Mouse (Mus musculus) cerebellum, adult 11 months (tissue): ENCODE measurements at regions not wholly inside any gene's neighbourhood (a gene's known extent, or its start where the extent isn't known, plus 50 kb on each side); places are given as distances from the start of the nearest gene placed in this dataset.

ENCODE experiments used
- DNase-seq: peaks from one replicate; pipeline ENCODE4 v3.0.0; 2022

- no peak for DNase-seq
These were observed 200.7 kb downstream of the Pla2g4a start for GRCm38 (mm10) chr1:149760440-149760839.

GRCm38 (mm10) chr1:149758783-149759132, 202.3 kb downstream of the Pla2g4a start:
- no peak for DNase-seq

GRCm38 (mm10) chr1:149758092-149758782, 202.9 kb downstream of the Pla2g4a start:
- peak; percentile 12 for DNase-seq

DNA sequence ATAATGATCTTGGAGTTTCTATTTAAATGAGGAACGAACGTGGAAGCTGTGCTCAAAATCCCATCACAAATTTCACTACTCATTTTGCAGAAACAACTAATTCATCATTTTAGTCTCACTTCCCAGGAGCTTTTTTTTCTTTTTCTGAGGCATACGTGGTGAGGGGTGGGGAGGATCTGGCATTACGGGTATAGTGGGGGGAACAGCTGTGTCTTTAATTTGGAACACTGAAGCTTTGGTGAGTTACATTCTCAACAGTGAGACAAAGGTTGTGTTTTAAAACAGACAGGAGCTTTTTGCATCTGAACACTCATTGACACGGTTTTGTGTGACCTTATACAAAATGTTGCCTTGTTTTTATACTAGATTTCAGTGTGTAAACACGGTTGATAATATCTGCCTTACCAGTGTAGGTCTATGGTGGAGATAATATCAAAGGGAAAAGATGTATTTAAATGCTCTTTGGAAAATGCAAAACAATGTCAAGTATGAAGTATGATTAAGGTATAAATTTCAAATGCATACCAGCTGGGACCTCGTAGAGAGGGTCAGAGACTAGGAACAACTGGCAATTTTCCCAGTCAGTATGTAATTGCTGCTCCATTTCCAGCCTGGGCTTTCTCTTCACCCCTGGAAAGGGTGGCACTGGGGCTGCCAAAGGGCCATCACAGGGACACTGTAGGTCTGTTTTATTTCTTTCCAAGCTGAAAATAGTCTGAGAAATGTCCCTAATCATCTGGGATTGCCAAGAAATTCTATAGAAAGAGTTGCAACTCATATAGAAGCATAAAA, 207.6 kb downstream of the Pla2g4a start:
- DNase-seq, result no peak

DNA sequence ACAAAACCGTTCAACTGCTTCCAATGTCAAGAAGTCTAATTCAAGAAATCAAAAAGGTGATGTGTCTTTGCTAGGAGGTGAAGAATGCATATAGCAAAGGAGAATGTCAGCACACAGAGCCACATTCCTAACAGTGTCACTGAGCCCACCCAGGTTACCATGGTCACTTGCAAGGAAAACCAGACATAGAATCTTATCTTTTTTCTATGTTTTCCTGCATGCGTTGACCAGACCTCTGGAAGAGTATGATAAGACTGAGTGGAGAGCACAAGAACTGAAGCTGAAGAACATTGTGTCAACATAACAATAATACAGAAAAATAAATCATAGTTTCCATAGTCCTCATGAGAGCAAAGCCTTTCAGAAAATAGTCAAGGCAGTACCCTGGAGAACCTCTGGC, 211.7 kb downstream of the Pla2g4a start:
- DNase-seq, result no peak

DNA sequence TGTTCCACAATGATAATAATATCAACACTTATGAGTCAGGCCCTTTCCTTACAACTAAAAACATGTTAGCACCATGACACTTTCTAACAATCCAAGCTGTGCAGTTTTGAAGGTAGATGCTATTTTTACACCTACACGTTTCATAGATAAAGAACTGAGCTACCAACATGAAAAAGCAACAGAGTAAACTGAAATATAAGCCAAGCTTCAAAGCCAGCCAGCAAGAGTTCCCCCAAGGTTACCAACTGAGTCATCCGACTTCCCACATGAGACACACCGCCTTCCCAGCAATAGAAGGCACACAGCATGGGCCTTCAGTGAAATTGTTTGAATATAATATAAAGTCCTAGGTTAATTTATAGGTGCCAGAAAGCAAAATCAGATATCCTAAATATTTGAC, 222.1 kb downstream of the Pla2g4a start:
- DNase-seq, result no peak

GRCm38 (mm10) chr1:149734241-149734640, 226.8 kb downstream of the Pla2g4a start:
- no peak for DNase-seq

DNA sequence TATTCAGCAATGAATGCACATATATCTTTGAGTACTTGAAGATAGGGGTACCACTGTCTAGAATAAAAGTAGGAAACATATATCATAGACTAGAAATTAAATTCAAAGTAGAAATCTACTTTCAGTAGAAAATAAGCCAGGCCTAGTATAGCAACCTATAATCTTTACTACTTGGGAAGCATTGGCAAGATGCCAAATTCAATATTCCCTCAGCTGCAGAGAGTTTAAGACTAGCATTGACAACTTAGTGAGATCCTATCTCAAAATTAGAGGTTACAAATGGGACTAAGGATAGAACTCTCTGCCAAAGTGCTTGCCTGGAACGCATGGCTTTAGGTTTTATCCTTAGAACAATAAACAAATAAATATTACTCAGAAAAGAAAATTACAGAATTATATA, 245.9 kb downstream of the Pla2g4a start:
- DNase-seq, result no peak

DNA sequence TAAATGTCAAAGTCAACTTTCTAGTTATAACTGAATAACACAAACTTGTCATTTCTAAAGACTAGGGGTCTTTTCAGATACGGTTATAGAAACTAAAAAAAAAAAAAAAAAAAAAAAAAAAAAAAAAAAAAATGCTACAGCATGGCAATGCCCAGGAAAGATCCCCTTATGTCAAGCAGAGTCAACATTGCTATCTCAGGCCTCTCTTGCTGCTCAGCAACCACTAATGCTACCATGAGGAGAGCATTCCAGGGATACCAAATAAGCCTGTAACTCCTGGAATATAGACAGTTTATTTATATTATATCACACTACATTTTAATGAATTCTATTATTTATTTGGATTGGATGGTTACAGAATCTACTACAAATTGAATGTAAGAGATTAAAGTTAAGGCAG, 248.8 kb downstream of the Pla2g4a start:
- DNase-seq, result no peak

DNA sequence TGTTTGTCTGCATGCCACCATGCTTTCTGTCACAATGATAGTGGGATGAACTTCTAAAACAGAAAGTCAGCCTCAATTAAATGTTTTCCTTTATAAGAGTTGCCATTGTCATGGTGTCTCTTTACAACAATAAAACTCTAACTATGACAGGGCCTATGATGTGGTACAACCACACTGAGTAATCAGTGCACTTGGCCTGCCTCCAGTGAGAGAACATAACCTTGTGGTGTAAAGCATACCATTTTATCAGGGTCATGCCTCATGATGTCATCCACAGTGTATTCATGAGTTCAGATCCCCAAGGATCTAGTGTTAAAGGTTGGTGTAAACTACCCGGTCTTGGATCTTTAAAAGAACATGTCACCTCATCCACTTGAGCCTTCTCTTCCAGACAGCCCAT, 255.9 kb downstream of the Pla2g4a start:
- DNase-seq, result no peak

DNA sequence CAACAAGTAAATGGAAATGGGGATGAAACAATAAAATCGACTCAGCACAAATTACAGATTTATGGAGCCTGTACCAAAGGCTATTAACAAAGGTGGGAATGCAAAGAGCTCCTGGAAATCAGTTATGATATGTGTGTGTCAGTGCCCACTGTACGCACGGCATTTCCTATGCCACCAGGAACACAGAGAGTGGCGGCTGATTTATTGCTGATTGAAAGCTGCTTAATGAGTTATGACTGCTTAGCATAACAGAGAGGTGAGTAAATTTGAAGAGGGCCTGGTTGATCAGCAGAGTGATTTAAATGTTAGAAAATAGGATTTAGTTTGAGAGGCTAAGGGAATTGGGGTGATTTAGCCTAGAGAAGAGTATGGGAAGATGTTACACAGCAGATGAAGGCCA, 261.7 kb downstream of the Pla2g4a start:
- DNase-seq, result no peak

GRCm38 (mm10) chr1:149674166-149674565, 286.9 kb downstream of the Pla2g4a start:
- DNase-seq, result no peak

GRCm38 (mm10) chr1:149672571-149672970, 288.5 kb downstream of the Pla2g4a start:
- no peak for DNase-seq

DNA sequence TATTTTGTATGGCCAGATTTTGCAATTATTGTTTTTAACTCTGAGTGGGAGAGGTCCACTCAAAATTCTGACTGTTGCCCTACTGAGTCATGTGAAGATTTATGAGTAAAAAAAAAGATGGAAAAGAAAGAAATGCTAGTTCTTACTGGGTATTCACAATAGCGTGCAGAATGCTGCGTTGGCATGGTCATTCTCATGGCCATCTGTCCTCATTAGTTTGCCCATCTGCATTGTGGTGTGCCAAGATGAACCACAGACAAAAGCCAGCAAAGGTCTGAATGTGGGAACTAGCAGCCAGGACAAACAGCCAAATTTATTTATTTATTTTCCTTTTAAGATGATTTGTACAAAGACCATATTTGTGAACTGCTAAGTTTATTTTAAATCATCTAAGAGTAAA, 289.0 kb downstream of the Pla2g4a start:
- DNase-seq, result peak; percentile 90

GRCm38 (mm10) chr1:149671091-149671490, 290.0 kb downstream of the Pla2g4a start:
- DNase-seq, result no peak
